Mouse (Mus musculus) MEL (cell line): ENCODE measurements at regions not wholly inside any gene's neighbourhood (a gene's known extent, or its start where the extent isn't known, plus 50 kb on each side); places are given as distances from the start of the nearest gene placed in this dataset.

Experiments used
- DNase-seq: peaks from one replicate; pipeline ENCODE4 v3.0.0; 2011; ENCODE audit warnings: low read depth, low spot score
- H3K27ac ChIP-seq: 2 replicates; pipeline ENCODE4 v1.5.1; 2012; ENCODE audit warnings: low read depth, mild to moderate bottlenecking, control low read depth, low read length, moderate library complexity; ENCODE audit not compliant: control insufficient read depth
- H3K27me3 ChIP-seq, 2 experiments: fragments of 150-350 bp in 1 of 2; sonication (generic) in 1 of 2; 2 replicates each; pipeline ENCODE4 v1.6.1; 2012; ENCODE audit warnings: low read length in 2 of 2, mild to moderate bottlenecking in 2 of 2, improper control_type of control experiment in 1 of 2, moderate library complexity in 1 of 2; ENCODE audit not compliant: insufficient read depth in 2 of 2, control insufficient read depth in 1 of 2
- H3K36me3 ChIP-seq, 2 experiments: 2 replicates each; pipeline ENCODE4 v1.6.1; 2012 to 2014; ENCODE audit warnings: low read length in 2 of 2, improper control_type of control experiment in 1 of 2, inconsistent platforms in 1 of 2, mild to moderate bottlenecking in 1 of 2; ENCODE audit not compliant: insufficient read depth in 2 of 2, control insufficient read depth in 1 of 2
- H3K4me1 ChIP-seq, 2 experiments: fragments of 150-350 bp in 1 of 2; sonication (generic) in 1 of 2; 2 replicates each; pipeline ENCODE4 v1.6.1; 2012; ENCODE audit warnings: low read length in 2 of 2, improper control_type of control experiment in 1 of 2, mild to moderate bottlenecking in 1 of 2; ENCODE audit not compliant: insufficient read depth in 2 of 2, control insufficient read depth in 1 of 2
- H3K4me3 ChIP-seq, 2 experiments: fragments of 150-350 bp in 1 of 2; sonication (generic) in 1 of 2; 2 replicates each; pipeline ENCODE4 v1.5.1; 2012; ENCODE audit warnings: low read depth in 2 of 2, low read length in 2 of 2, mild to moderate bottlenecking in 2 of 2, moderate library complexity in 2 of 2, control low read depth in 1 of 2, improper control_type of control experiment in 1 of 2; ENCODE audit not compliant: control insufficient read depth in 1 of 2, insufficient read depth in 1 of 2
- H3K79me2 ChIP-seq: 2 replicates; pipeline ENCODE4 v1.6.1; 2012; ENCODE audit warnings: mild to moderate bottlenecking, low read length, moderate library complexity; ENCODE audit not compliant: control insufficient read depth, poor library complexity, insufficient read depth
- H3K9ac ChIP-seq: 2 replicates; pipeline ENCODE4 v1.6.1; 2012; ENCODE audit warnings: low read depth, mild to moderate bottlenecking, control low read depth, low read length, moderate library complexity; ENCODE audit not compliant: control insufficient read depth, poor library complexity, severe bottlenecking
- H3K9me3 ChIP-seq: fragments of 150-350 bp; sonication (generic); replicated peaks from 2 replicates; pipeline ENCODE4 v1.6.1; 2012; ENCODE audit warnings: mild to moderate bottlenecking, low read length, improper control_type of control experiment, moderate library complexity; ENCODE audit not compliant: insufficient read depth
- CHD1 ChIP-seq: IDR thresholded peaks from 2 replicates; pipeline ENCODE4 v1.6.1; 2012; ENCODE audit warnings: low read depth, mild to moderate bottlenecking, inconsistent platforms, low read length, improper control_type of control experiment
- CHD2 ChIP-seq: IDR thresholded peaks from 2 replicates; pipeline ENCODE4 v1.6.1; 2011; ENCODE audit warnings: low read length, improper control_type of control experiment
- CTCF ChIP-seq, 3 experiments: IDR thresholded peaks in 2 of 3; conservative IDR thresholded peaks in 1 of 3; 2 replicates each; pipeline ENCODE4 v1.5.1; 2011 to 2012; ENCODE audit warnings: low read length in 3 of 3, low read depth in 2 of 3, mild to moderate bottlenecking in 2 of 3, improper control_type of control experiment in 1 of 3, inconsistent platforms in 1 of 3, mixed read lengths in 1 of 3, moderate library complexity in 1 of 3; ENCODE audit not compliant: control insufficient read depth in 1 of 3, insufficient read depth in 1 of 3, poor library complexity in 1 of 3, severe bottlenecking in 1 of 3
- E2F4 ChIP-seq: IDR thresholded peaks from 2 replicates; pipeline ENCODE4 v1.6.1; 2011; ENCODE audit warnings: low read depth, low read length, improper control_type of control experiment, borderline replicate concordance
- ETS1 ChIP-seq: IDR thresholded peaks from 2 replicates; pipeline ENCODE4 v1.6.1; 2012; ENCODE audit warnings: low read depth, mild to moderate bottlenecking, inconsistent platforms, low read length, improper control_type of control experiment, moderate library complexity
- GATA1 ChIP-seq: IDR thresholded peaks from 2 replicates; pipeline ENCODE4 v1.6.1; 2011; ENCODE audit warnings: low read depth, low read length, improper control_type of control experiment
- JUND ChIP-seq: IDR thresholded peaks from 2 replicates; pipeline ENCODE4 v1.6.1; 2011; ENCODE audit warnings: low read depth, mild to moderate bottlenecking, improper control_type of control experiment, low read length
- KAT2A ChIP-seq: conservative IDR thresholded peaks from 2 replicates; pipeline ENCODE4 v1.6.1; 2012; ENCODE audit warnings: low read depth, low read length, improper control_type of control experiment, inconsistent platforms
- MAX ChIP-seq: IDR thresholded peaks from 2 replicates; pipeline ENCODE4 v1.6.1; 2011; ENCODE audit warnings: low read length, improper control_type of control experiment
- MAZ ChIP-seq: IDR thresholded peaks from 2 replicates; pipeline ENCODE4 v1.6.1; 2012; ENCODE audit warnings: low read depth, mild to moderate bottlenecking, inconsistent platforms, low read length, improper control_type of control experiment
- MXI1 ChIP-seq: IDR thresholded peaks from 2 replicates; pipeline ENCODE4 v1.6.1; 2011; ENCODE audit warnings: mild to moderate bottlenecking, low read depth, low read length, improper control_type of control experiment
- NRF1 ChIP-seq: IDR thresholded peaks from 2 replicates; pipeline ENCODE4 v1.6.1; 2014; ENCODE audit warnings: low read depth, mild to moderate bottlenecking, inconsistent platforms, low read length, improper control_type of control experiment, moderate library complexity; ENCODE audit not compliant: poor library complexity, insufficient read depth, severe bottlenecking
- POLR2A ChIP-seq, 2 experiments: IDR thresholded peaks; 2 replicates each; pipeline ENCODE4 v1.6.1; 2011 to 2012; ENCODE audit warnings: low read length in 2 of 2, mild to moderate bottlenecking in 2 of 2, control low read depth in 1 of 2, improper control_type of control experiment in 1 of 2, low read depth in 1 of 2, moderate library complexity in 1 of 2; ENCODE audit not compliant: control insufficient read depth in 1 of 2, insufficient read depth in 1 of 2, poor library complexity in 1 of 2
- RCOR1 ChIP-seq: IDR thresholded peaks from 2 replicates; pipeline ENCODE4 v1.6.1; 2012; ENCODE audit warnings: low read depth, mild to moderate bottlenecking, inconsistent platforms, low read length, improper control_type of control experiment
- SMC3 ChIP-seq: IDR thresholded peaks from 2 replicates; pipeline ENCODE4 v1.6.1; 2011; ENCODE audit warnings: low read depth, low read length, improper control_type of control experiment
- TCF12 ChIP-seq: IDR thresholded peaks from 2 replicates; pipeline ENCODE4 v1.6.1; 2014; ENCODE audit warnings: low read depth, mild to moderate bottlenecking, inconsistent platforms, low read length, improper control_type of control experiment, moderate library complexity
- USF1 ChIP-seq: IDR thresholded peaks from 2 replicates; pipeline ENCODE4 v1.6.1; 2014; ENCODE audit warnings: low read depth, mild to moderate bottlenecking, inconsistent platforms, low read length, improper control_type of control experiment, moderate library complexity
- USF2 ChIP-seq, 2 experiments: IDR thresholded peaks; 2 replicates each; pipeline ENCODE4 v1.6.1; 2011 to 2012; ENCODE audit warnings: improper control_type of control experiment in 2 of 2, low read length in 2 of 2, borderline replicate concordance in 1 of 2, inconsistent platforms in 1 of 2, low read depth in 1 of 2, mild to moderate bottlenecking in 1 of 2; ENCODE audit not compliant: insufficient read depth in 1 of 2
- ZC3H11A ChIP-seq: IDR thresholded peaks from 2 replicates; pipeline ENCODE4 v1.6.1; 2012; ENCODE audit warnings: low read depth, mild to moderate bottlenecking, inconsistent platforms, low read length, improper control_type of control experiment
- ZMIZ1 ChIP-seq: IDR thresholded peaks from 2 replicates; pipeline ENCODE4 v1.6.1; 2012; ENCODE audit warnings: low read depth, mild to moderate bottlenecking, inconsistent platforms, low read length, improper control_type of control experiment, moderate library complexity

DNA sequence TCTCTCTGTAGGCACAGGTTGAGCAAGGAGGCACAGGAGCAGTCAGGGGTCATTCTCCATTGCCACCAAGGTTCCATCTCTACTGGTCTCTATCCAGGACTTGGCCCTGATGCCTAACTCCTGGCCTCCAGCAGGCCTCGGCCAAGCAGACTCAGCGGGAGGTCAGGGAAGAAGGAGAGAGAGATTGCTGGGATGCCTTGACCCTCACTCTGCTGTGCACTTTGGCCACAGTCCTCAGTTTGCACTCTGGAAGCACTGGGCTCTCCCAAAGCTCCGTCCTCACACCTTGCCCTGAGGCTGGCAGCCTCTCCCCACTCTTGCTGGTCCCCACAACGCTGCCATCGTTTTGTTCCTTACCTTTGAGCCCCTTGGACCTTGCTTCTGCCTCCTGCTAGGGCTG lies 248.1 kb downstream of the Prex1 start:
- TF ChIP-seq CHD1 = no peak
- TF ChIP-seq NRF1 = no peak
- TF ChIP-seq USF1 = no peak
- no peak for TF ChIP-seq CHD2
- TF ChIP-seq E2F4 = no peak
- no peak for TF ChIP-seq ZMIZ1
- TF ChIP-seq CTCF (IDR thresholded peaks at IDR 0.05 in 2 of 3, conservative IDR thresholded peaks at IDR 0.05 in 1 of 3; ENCODE audit: control insufficient read depth in 1 of 3, insufficient read depth in 1 of 3, low read depth in 2 of 3, low read length in 3 of 3, poor library complexity in 1 of 3, severe bottlenecking in 1 of 3) = no peak
- TF ChIP-seq KAT2A = no peak
- TF ChIP-seq MAZ = no peak
- TF ChIP-seq GATA1 = no peak
- TF ChIP-seq POLR2A (IDR thresholded peaks at IDR 0.05; ENCODE audit: control insufficient read depth in 1 of 2, insufficient read depth in 1 of 2, low read depth in 1 of 2, low read length in 2 of 2, poor library complexity in 1 of 2) = no peak
- TF ChIP-seq, all 39 proteins: peak for 0
- Histone ChIP-seq H3K27ac (no peak overlapping the region), H3K4me3 (no peak overlapping the region), H3K9me3 (no peaks in the 10 kb centered on the region), H3K27me3 (no peaks in the 10 kb centered on the region), H3K36me3 (no peaks in the 10 kb centered on the region), H3K79me2 (no peaks in the 10 kb centered on the region), H3K4me1 (no peaks in the 10 kb centered on the region), H3K9ac (no peak overlapping the region)
- no peak for DNase-seq

GRCm38 (mm10) chr2:166463539-166463938 lies 250.1 kb downstream of the Prex1 start:
- no peaks in the 10 kb centered on the region for H3K27me3 ChIP-seq
- DNase-seq = no peak
- no peaks in the 10 kb centered on the region for H3K36me3 ChIP-seq
- no peaks in the 10 kb centered on the region for H3K4me1 ChIP-seq
- H3K4me3 ChIP-seq = no peak overlapping the region
- no peaks in the 10 kb centered on the region for H3K79me2 ChIP-seq
- no peaks in the 10 kb centered on the region for H3K9me3 ChIP-seq
- H3K9ac ChIP-seq = no peak overlapping the region
- no peak for TF ChIP-seq USF2 (IDR thresholded peaks at IDR 0.05; ENCODE audit: borderline replicate concordance in 1 of 2, insufficient read depth in 1 of 2, low read depth in 1 of 2, low read length in 2 of 2)
- TF ChIP-seq GATA1 = no peak
- no peak for TF ChIP-seq RCOR1
- no peak for TF ChIP-seq ETS1
- TF ChIP-seq ZC3H11A = no peak
- TF ChIP-seq MXI1 = no peak
- TF ChIP-seq SMC3 = no peak
- TF ChIP-seq MAX = no peak
- no peak for TF ChIP-seq JUND
- TF ChIP-seq TCF12 = no peak
- no peak overlapping the region for H3K27ac ChIP-seq
